8 mouse cellular contexts compared by ENCODE assay signal in genomic region chr2:122377215-122377674, GRCm38 (mm10). TPM values are rescaled to one million over a fixed set of nuclear protein-coding genes. Genes with fewer than 3 reads are reported as not detected.
DNase-seq lines count a peak whose midpoint lies in the region; ATAC-seq lines count a peak whose summit lies in the region.

No protein-coding gene starts in this region.

- peak; percentile 92 for ATAC-seq in hindbrain, embryonic 12.5 days (ENCODE audit: low FRiP score)

- H3K36me3 ChIP-seq in hindbrain, embryonic 12.5 days: no peaks in the 10 kb centered on the region

- H3K27ac ChIP-seq in hindbrain, embryonic 12.5 days: peak overlapping the region; percentile 91

- H3K27me3 ChIP-seq in hindbrain, embryonic 12.5 days: no peaks in the 10 kb centered on the region

- DNase-seq in MN1 (ENCODE audit: low spot score): peak; percentile 95
- DNase-seq in cerebellum, adult 9-10 months: peak; percentile 99
- DNase-seq in frontal cortex, adult 2 months (ENCODE audit: extremely low spot score in 1 of 2, low spot score in 1 of 2): peak; percentile 97 to 100
- DNase-seq in layer of hippocampus, postnatal 14 days (ENCODE audit: low spot score in 2 of 2): peak; percentile 99
- peak; percentile 98 for DNase-seq in lung, postnatal 14 days
- DNase-seq in retina, adult 2 months (ENCODE audit: low read depth, low spot score): peak; percentile 94
- DNase-seq in thymus, postnatal 36 days: peak; percentile 95 to 97

- 0 out of 2 replicates have a peak, but pooled peaks cover 6% of the 10 kb centered on the region for H3K4me1 ChIP-seq in hindbrain, embryonic 12.5 days

- peak overlapping the region; percentile 77 for H3K9ac ChIP-seq in hindbrain, embryonic 12.5 days

- under 1% methylated on average over 28 of the region's 28 CpGs for WGBS in hindbrain, embryonic 12.5 days

- peak overlapping the region; percentile 56 for H3K4me3 ChIP-seq in hindbrain, embryonic 12.5 days

- H3K9me3 ChIP-seq in hindbrain, embryonic 12.5 days (replicated peaks): no peaks in the 10 kb centered on the region

- H3K4me2 ChIP-seq in hindbrain, embryonic 12.5 days (replicated peaks): peak overlapping the region; percentile 45

RNA-seq across cellular contexts. Expression of gene Shf, which starts 8.3 kb away (rescaled TPM):
- polyA plus RNA-seq in frontal cortex, adult 2 months (2012; rRNA removed): 45.1 and 57.6 TPM in 2 replicates
- polyA plus RNA-seq in hindbrain, embryonic 12.5 days (2016; fragmentation: Nextera tagmentation; extraction: Ambion mirVana): 9.1 and 10.7 TPM in 2 replicates
- total RNA-seq in layer of hippocampus, postnatal 14 days (2021): 10 to 100 TPM; 57.5 to 65.2 TPM

RNA-seq across cellular contexts. Expression of gene Slc28a2, which starts 49.0 kb away (rescaled TPM):
- 0.16 and 0.27 TPM in 2 replicates for polyA plus RNA-seq in frontal cortex, adult 2 months (2012; rRNA removed)
- polyA plus RNA-seq in hindbrain, embryonic 12.5 days (2016; fragmentation: Nextera tagmentation; extraction: Ambion mirVana): 0.10 and 0.15 TPM in 2 replicates
- not detected for total RNA-seq in layer of hippocampus, postnatal 14 days (2021)

Comparison
In these comparisons a context has a peak if more than half of its experiments do, and no peak if none do; other contexts are left out.
1. Peak in every context shown above with its lines: DNase-seq, ATAC-seq, H3K4me3 ChIP-seq and H3K27ac ChIP-seq.